Mouse (Mus musculus) thymus, postnatal 10 days (tissue): ENCODE results near the gene Fcor.

Source experiments
- DNase-seq, 2 experiments: peaks; one replicate each; pipeline ENCODE4 v3.0.0; 2021; ENCODE audit warnings: low spot score in 2 of 2

Fcor gene

DNA sequence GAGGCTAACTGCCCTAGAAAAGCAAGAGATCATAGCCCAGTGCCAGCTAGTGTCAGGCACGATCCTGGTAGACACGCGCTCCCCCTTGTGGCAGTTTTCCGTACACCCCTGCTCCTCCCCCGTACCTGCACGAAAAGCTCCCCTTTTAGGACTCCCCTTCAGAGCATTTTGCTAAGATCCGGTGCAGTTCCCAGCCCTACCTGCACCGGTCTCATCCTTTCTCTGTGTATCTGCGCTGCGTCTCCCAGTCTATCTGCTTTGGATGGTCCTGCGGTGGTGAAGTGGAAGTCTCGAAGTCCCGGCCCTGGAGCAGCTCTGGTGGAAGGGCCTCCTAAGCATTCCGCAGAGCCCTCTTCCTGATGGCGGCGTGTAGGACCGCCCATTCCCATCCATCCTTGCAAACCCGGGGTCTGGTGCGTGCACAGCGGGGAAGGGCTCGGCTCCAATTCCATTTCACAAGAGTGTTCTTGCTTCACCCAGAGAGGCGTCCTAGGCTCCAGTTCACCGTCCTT, at the start of gene Fcor:
Gene Fcor (minus strand): TSS at position 383 of the 512 bp plus-strand sequence.
- DNase-seq = peak; percentile 77 to 92

DNA sequence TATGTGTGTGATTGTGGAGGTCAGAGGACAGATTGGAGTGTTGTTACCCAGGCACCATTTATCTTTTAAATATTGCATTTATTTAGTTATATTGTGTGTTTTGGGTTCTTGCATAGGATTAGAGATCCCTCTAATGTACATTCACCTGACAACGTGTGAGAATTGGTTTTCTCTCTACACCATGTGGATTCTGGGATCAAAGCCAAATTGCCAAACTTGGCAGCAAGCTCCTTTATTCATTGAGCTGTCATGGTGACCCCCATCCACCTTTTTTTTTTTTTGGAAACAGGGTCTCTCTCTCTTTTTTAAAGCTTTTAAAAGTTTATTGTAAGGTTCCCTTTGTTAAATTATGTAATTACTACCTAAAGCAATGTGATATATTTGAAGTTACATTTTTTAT, 48.9 kb upstream of the Fcor start:
- DNase-seq = no peak

DNA sequence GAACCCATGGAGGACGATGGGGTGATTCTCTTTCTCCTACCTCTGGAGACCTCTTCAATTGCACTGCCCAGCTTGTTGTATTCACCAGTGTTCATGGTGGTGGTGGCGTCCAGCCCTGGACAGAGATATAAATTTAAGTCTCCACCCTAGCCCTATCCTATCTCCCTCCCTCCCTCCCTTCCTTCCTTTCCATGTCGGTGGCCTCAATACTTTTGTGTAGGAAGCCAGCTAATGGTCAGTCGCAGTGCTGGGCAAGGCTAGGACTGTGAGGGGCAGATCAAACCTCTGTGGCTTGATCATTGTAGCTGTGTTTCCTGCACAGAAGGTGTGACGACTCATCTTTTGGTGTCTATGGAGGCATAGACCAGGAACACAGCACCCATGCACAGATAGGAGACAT, 48.4 kb upstream of the Fcor start, which contains the start of gene Clec4g:
Gene Clec4g (minus strand): TSS at position 101 of the 400 bp plus-strand sequence.
- DNase-seq = no peak

DNA sequence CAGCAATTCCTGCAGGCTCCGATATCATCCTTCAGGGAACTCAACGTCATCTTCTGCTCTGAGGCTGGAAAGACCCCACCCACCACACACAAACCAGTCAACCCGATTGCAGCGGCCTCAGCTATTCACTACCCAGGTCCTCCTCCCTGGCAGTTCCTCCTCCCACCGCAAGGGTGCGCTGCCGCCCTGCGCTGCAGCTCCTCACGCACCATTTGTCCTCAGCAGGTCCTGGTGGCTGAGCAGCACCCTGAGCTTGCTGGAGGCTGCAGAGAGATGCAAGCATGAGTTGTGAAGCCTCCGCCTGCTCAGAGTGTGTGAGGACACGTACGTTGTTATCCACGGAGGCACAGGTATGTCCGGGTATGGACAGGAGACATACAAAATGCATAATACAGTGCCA, 46.4 kb upstream of the Fcor start:
- DNase-seq = peak; percentile 48 to 80

DNA sequence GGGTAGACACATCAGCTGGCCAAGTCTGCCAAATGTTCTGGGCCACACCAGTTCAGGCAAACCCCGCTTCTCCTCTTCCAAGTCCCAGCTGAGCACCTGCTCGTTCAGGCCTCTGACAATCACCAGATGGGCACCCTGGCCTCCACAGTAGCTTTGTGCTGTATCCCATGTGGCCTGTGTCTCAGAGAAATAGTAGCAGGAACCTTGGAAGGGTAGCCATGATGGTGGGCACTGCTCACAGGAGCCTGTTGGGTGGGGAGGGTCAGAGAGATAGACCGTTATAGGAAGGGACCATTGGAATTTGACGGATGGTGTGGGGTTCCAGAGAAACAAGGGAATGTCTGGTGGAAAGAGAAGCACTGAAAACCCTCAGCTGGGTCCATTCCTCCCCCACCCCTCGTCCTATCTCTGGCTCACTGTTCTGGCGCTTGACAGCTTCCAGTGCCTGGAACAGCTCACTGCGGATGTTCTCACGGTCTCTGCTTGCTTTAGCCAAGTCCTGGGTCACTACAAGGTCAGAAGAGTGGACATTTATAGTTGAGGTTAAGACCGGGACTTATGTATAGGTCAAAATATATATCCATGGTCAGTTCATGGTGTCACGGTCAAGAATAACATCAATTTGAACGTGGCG, 45.3 kb upstream of the Fcor start:
- DNase-seq = no peak

DNA sequence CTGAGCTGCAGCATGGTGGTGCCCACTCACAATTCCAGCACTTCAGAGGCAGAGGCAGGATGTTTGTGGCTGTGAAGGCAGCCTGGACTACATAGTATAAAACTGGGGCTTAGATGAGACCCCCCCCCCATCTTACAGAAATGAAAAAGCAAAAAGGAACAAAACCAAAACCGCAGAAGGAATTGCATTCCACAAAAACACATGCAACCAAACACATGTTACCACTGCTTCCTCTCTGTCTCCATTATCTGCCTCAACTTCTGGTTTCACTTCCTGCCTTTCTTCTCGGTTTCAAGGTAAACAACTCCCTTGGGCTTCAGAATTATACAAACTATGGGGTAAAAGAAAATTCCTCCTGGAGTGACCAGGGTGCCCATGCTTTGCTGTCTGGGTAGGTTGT, 39.5 kb upstream of the Fcor start:
- no peak for DNase-seq

DNA sequence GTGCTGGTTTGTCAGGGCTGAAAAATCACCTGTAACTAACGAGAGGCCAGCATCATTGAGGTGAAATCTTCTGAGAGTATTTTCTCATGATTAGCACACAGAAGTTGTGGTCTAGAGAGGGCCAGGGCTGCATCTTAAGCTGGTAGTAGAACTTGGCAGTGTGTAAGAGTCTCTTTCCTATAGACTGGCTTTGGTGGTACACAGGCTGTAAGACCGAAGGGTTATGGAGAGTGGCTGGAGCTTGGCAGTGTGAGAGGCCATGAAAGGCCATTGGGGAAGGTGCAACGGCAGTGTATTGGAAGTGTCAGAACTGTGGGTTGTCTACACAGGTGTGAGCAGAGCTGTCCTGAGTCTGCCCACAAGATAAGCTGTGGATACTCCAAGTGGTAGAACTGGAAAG, 38.1 kb upstream of the Fcor start:
- DNase-seq = no peak

DNA sequence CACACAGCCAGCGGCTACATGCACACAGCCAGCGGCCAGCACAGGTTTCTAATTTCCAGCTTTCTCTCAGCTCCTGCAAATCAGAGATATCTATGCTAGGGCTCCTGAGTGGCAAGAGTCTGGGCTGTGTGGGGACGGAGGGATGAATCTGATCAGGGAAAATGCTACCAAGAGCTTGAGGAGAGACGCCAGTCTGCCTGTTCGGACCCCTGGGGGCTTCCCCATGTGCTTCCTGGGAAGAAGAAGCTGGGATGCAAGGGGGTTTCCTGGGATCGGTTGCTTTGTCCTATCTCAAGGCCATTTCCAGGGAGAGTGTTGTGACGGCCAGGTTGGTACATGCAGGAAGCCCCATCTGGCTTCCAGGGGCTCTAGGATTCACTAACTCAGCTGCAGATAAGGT, 35.4 kb upstream of the Fcor start:
- DNase-seq = no peak

DNA sequence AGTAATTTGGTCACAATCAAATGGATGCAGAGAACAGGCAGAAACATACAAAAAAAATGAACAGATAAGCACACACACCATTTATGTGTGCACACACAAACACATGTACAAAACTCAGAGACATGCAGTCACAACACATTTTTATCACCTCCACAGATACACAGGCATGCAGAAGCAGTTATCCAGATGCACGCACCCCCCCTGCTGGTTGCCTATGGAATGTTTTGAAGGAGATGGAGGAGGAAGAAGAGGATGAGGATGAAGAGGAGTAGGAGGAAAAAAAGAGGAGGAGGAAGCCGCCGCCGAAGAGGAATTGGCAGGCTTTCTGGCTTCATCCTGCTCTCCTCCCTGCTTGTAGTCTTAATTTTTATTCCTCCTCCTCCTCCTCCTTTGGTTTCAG, 33.5 kb upstream of the Fcor start:
- no peak for DNase-seq

DNA sequence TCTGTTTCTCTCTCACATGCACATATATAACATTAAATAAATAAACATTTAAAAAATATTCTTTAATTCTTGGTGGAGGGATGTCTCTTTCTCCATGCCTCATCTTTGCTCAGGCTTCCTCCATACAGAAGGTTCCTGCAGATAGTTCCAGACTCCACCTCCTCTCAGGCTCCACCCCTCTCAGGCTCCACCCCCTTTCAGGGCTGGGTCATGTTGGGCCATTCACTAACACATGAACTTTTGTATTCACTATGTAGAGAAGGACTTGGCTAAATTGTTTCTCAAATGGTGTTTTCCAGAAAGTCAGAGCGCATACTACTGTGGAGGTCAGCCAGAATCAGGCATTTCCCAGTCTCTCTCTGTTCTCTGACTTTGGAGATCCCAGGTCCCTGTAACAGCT, 29.3 kb upstream of the Fcor start:
- no peak for DNase-seq

DNA sequence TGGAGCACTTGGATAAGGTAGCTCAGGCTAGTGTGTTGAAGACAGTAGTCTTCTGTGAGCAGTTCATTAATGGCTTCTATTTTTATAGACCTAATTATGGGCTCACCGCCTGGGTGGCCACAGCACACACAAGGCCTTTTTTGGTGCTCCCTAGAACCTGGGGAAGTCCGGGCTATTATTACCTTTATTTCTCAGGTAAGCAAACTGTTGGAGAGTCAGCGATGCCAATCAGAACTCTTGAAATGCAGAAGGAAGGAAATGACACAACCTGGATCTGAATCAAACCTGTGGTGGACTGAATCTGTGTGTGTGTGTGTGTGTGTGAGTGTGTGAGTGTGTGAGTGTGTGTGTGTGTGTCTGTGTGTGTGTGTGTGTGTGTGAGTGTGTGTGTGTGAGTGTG, 22.0 kb upstream of the Fcor start, which contains the start of gene Fcer2a:
Gene Fcer2a (minus strand): TSS at position 55 of the 400 bp plus-strand sequence.
- no peak for DNase-seq

DNA sequence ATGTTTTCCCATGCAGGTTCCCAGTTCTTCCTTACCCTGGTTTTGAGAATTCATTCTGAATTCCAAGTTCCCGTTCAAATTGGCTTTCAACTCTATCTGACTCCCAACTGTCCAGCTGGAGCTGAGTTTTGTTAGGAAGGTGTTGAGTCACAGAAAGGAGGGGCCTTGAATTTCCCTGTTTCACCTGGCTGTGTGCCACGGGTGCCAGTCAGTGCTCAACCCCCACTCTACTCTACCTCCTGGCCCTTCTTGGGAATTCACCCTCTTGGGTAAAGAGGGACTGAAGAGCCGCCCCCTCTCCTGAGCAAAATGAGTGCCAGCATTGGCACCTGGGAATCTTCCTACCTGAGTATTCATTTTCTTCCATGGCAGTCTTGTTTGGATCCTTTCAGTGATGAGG, 18.6 kb upstream of the Fcor start:
- DNase-seq = no peak

DNA sequence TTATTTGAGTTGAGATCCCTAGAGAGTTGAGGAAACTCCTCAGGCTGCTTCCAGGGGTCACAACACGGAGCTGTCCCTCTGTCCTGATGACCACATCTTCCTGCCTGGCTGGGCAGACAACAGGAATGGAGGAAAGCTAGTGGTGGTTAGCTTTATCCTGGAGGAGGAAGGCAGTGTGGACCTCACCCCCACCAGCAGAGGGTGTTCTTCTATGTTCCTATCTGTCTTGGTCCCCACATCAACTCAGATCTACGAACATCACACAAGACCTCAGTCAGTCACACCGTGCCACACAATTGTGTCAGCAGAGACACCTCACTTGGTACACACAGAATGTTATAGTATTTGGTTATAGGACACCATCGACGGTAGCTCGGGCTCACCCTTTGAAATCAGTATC, 15.4 kb upstream of the Fcor start:
- no peak for DNase-seq

DNA sequence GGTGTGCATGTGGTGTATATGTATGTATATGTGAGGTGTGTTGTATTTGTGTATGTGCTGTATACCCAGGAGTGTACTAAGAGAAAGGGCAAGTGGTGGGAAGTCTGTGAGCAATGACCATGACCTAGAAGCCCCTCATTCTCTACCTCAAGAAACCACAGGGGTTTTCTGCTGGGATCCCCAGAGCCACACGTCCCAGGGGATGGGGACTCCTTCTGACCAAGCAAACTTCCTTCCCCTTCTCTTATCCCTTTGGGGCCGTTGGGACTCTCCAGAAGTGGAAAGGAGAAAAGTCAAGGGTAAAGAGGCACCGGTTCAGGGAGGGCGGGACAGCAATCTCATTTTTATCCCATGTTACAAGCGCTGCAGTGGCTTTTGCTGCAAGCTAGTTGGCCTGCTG, 13.3 kb upstream of the Fcor start:
- DNase-seq = no peak

DNA sequence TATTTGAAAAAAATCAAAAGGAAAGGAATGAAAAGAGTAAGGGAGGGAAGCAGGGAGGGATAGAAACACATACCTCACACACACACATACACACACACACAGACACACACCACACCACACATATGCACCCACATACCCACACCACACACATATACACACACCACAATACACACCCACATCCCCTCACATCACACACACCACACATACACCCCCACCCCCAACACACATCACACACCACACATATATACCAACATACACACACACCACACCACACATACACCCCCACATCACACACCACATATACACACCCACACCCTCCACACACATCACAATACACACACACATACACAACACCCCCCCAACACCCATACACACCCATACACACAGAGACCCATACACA, 12.4 kb upstream of the Fcor start:
- no peak for DNase-seq

DNA sequence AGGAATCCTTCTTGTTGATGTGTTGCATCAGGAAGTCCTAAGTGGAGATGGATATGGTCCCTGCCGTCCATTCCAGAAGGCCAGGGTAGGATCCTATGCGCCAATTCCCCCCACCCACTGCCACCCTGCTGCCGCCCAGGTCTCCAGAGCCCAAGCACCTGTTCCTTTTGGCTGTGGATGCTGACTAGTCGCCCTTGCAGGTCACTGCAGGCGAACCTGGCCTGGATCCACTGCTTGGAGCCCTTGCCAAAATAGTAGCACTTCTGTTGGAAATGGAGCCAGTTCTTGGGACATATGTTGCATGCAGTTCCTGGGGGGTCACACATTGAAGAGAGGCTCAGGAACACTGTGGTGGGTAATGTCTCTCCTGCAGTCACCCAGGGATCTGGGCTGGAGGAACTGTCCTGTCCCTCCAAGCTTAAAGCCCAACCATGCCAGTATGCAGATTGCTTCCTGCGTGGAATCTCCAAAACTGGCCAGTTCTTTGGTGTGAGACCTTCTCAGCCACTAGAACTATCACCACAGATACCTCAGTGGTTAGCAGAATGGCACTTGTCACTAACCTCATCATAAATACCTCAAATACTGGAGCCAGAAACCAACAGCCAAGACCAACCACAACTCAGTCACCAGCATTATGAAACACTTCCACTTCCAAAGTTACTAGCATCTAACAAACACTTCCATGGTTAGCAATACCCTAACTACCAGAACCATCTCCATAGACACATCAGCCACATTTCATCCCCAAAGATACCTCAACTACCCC, 11.4 kb upstream of the Fcor start:
- no peak for DNase-seq

DNA sequence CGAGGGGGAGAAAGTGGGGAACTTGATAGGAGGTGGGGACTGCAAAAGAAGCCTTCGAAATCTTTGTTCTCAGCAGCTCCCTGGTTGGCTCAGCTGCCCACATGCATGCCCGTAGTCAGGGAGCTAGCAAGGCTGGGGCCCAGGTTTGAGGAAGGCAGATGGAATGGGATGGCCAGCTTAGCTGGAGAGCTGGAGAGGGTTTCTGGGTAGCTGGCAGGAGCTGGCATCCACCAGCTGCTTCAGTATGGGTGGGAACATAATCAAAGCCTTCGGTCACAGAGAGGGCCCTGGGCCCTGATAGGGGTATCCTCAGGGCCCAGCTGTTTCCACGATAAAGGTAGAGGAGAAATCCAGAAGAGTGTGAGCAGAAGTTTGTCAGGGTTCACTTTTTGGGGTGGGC, 10.3 kb upstream of the Fcor start:
- no peak for DNase-seq

DNA sequence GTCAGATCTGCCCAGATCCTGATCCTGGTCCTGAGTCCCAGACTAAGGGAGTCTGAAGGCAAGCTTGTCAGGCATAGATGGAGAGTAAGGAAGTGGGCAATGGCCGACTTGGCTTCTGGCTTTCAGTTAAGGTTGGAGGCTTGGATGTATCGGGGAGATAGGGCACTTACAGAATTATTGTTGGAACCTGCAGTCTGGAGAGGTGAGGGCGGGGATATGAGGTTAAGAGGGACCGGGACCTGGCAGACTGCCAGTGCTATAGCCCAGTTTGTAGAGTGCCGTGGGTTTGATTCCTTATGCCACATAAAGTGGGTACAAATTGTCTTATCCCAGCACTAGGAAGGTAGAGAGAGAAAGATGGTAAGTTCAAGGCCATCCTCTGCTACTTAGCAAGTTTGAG, 7.5 kb upstream of the Fcor start:
- no peak for DNase-seq

DNA sequence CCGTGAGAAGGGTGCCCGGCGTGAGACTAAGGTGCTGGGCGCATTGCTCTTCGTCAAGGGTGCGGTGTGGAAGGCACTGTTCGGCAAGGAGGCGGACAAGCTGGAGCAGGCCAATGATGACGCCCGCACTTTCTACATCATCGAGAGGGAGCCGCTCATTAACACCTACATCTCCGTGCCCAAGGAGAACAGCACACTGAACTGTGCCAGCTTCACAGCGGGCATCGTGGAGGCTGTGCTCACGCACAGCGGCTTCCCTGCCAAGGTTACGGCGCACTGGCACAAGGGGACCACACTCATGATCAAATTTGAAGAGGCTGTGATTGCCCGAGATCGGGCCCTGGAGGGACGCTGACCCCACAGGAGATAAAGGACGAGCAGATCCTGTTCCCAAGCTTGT, 7.1 kb upstream of the Fcor start:
- DNase-seq = no peak

DNA sequence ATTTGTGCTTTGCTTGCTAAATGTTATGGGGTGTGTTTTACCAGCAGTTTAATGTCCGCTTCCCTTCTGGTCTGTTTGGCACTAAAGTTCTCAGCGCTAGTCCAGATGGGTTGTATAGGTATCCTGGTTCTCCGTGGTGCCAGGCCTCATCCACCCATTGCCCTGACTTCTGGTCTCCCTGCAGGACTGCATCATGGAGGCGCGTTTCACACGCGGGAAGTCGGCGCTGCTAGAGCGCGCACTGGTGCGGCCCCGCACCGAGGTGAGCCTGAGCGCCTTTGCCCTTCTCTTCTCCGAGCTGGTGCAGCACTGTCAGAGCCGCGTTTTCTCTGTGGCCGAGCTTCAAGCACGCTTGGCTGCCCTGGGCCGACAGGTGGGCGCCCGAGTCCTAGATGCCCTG, 6.7 kb upstream of the Fcor start:
- DNase-seq = no peak

DNA sequence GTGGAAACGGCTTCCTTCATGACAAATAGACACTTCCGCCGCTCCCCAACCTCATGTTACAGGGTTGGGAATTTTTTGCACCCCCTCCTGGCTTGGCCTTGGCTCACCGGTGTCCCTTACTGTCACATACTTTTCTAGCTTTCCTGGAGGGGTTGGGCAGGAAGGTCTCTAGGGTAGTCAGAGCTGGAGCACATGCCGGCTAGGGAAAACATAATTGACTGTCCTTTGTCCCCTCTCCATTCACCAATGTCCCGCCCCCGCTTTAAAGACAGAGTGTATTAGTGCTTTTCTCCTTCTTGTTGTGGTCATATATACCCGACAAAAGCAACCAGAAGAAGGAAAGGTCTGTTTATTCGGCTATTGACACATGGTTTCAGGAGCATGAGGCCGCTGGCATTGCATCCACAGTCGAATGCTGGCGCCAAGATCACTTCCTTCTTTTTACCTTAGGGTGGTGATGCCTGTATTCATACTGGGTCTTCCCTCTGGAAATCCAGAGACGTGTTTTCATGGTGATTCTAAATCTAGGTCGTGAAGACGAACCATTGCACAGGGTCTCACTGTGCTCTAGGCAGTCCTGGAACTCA, 4.9 kb upstream of the Fcor start:
- no peak for DNase-seq

DNA sequence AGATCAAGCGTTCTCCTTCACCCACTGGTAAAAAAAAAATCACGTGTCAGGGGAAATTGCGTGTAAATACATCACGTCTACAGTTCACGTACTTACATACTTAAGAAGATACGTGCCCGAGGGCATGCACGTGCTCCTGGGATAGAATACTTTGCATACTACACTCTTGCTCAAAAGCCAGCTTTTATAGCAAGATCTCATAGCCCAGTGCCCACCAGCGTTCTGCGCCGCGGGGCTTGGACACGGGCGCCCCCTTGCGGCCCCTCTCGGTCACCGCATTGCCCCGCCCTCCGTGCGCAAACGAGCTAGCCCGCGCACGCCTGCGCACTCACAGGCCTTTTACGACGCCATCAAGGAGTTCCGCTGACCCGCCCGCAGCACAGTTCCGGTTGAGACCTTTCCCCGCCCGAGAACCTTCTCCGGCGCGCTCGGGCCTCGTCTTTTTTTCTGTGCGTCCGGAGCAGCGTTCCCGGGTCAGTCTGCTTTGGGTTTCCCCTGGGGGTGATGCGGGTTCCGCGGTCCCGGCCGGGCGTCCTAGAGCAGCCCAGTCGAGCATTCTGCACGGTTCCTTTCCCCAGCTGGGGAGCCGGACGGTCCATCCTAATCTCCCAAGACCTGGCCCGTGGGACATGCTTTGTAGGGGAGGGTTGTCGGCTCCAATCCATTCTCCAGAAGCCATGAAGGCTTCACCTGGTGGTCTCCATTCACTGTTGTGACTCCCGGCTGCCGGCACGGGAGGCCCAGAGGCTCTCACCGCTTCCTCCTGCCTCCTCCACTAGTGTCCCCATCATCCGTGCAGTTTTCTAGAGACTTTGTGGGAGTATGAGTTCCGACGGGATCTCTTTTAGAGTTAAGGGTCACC, 4.2 kb upstream of the Fcor start, which contains the start of gene Trappc5:
Gene Trappc5 (plus strand): TSS at position 169 of the 862 bp plus-strand sequence.
- peak; percentile 91 to 95 for DNase-seq
